Mouse (Mus musculus) embryonic fibroblast, embryonic 13.5 days (primary cell): Measurements from ENCODE around the gene Ms4a14.

Experiments
- CTCF ChIP-seq: IDR thresholded peaks from 2 replicates; pipeline ENCODE4 v1.5.1; 2011; ENCODE audit warnings: mild to moderate bottlenecking, control low read depth, low read length, moderate library complexity, borderline replicate concordance; ENCODE audit not compliant: insufficient read depth
- POLR2A ChIP-seq: IDR thresholded peaks from 2 replicates; pipeline ENCODE4 v1.6.1; 2011; ENCODE audit warnings: low read depth, mild to moderate bottlenecking, control low read depth, low read length, moderate library complexity

DNA sequence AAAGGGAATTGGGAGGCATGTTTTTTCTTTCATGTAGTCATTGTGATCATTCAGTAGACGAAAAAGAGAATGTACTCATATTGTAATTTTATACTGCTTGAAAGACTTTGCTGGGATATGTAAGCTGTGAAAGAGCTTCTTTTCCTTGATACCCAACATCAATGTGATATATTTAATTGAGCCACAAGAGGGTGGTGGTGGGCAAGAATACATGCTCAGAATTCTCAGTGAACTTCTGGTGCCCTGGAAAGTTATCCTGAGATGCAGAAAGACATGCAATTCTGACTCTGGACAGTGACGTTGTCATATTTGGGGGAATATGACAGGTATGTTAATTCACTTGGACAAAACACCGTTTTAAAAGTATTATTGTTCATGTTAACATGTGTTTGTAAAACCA lies 45.9 kb upstream of the Ms4a14 start:
- TF ChIP-seq CTCF (no peak), POLR2A (no peak)
